Mouse (Mus musculus) lung, postnatal 36 days (tissue): ENCODE results near the gene Gm6040.

Source experiments
- DNase-seq: peaks from one replicate; pipeline ENCODE4 v3.0.0; 2022; ENCODE audit warnings: mixed read lengths

The Gm6040 gene

GRCm38 (mm10) chr8:20921971-20922370, at the start of gene Gm6040:
Gene Gm6040, minus strand, starts transcription at chr8:20922071.
- DNase-seq = no peak

GRCm38 (mm10) chr8:20964531-20964930, 42.7 kb upstream of the Gm6040 start:
- no peak for DNase-seq

DNA sequence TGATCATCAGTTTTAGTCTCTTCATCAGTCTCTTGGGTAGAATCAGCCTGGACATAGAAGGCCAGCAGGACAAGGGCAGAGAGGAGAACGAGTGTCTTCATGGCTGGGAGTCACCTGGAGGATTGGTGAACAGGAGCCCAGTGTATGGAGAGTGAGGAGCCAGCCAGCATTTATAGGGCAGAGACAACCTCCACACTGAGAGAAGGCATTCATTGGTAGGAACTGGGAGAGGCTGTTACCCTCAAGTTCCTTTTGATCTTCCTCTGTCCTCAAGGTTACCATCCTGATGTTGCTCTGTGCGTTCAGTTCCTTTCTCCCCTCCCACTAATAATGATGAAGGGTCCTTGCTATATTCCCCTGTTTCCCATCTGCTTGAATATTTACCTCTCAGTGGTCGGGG, 22.7 kb upstream of the Gm6040 start, which contains the start of gene AY761185:
TSS of gene AY761185 (minus strand) at position 101 of the 400 bp plus-strand sequence.
- DNase-seq = no peak

GRCm38 (mm10) chr8:20912288-20912687, 9.6 kb downstream of the Gm6040 start:
- DNase-seq = peak; percentile 6

- DNase-seq = no peak
Measured at GRCm38 (mm10) chr8:20908256-20908655, 13.6 kb downstream of the Gm6040 start.

GRCm38 (mm10) chr8:20907119-20907518, 14.8 kb downstream of the Gm6040 start:
- DNase-seq = no peak

- no peak for DNase-seq
Measured at GRCm38 (mm10) chr8:20902527-20902926, 19.3 kb downstream of the Gm6040 start, which contains the start of gene Gm15056. Gene Gm15056, minus strand, starts transcription at chr8:20902627.

- DNase-seq = no peak
Measured at GRCm38 (mm10) chr8:20892369-20892768, 29.5 kb downstream of the Gm6040 start, which contains the start of gene Defb33. Gene Defb33, plus strand, starts transcription at chr8:20892669.

DNA sequence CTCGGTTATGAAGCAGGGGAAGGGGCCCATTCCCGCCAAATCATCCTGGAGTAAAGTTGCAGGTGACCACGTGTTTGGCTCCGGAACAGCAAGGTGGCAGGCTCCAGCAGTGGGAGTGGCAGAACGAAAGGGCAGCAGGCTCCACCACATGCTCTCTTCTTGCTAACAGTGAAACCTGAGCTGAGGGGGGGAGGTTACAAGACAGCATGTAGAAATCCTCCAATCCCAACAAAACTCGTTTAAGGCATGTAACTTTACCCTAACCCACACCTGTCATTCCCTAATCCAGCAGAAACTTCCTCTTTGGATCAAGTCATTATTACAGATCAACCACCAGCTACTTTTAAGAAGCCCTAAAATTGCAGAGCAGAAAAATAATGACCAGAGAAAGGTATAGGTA, 47.3 kb downstream of the Gm6040 start:
- no peak for DNase-seq
